Mouse (Mus musculus) v-Abl transformed pro-B cells (cell line): ENCODE results near the gene Ccdc88b.

Experiments
- in situ Hi-C, 2 experiments: fragments of 400-800 bp; cut with MboI; formaldehyde crosslinking; loops; one replicate each; pipeline ENCODE4 v1.15.1; 2025; ENCODE audit not compliant: unreplicated experiment in 2 of 2

The Ccdc88b gene

GRCm38 (mm10) chr19:6859032-6859651, 1.1 kb upstream of the Ccdc88b start:
- in situ Hi-C loops = loop anchor here in 1 of 2 experiments (5.0 kb wide), 1 partner anchor 367 kb away; no protein-coding TSS in a partner anchor

GRCm38 (mm10) chr19:6857391-6858005, 513 bp downstream of the Ccdc88b start:
- in situ Hi-C loops = loop anchor here in 1 of 2 experiments (5.0 kb wide), 1 partner anchor 365 kb away; no protein-coding TSS in a partner anchor

DNA sequence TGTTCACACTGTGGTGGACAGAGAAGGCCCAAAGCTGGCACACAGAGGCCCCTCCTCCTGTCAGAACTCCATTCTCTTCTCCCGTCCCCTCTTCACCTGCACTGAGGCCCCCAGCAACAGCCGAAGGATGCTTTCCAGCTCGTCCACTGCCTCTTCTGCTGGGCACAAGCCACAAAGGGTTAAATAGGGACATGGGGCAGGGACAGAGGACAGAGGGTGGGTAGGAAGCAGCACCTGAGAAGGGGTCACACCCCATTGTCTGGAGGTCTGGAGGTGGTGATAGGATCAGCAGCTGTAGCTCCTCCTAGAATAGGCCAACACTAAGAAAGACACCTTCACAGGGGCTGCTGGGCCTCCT, 1.0 kb downstream of the Ccdc88b start:
- in situ Hi-C loops = loop anchor here in 1 of 2 experiments (5.0 kb wide), 1 partner anchor 365 kb away; no protein-coding TSS in a partner anchor

- in situ Hi-C loops = loop anchor here in 1 of 2 experiments (5.0 kb wide), 1 partner anchor 364 kb away; no protein-coding TSS in a partner anchor
Measured at GRCm38 (mm10) chr19:6856281-6857002, 1.6 kb downstream of the Ccdc88b start.

GRCm38 (mm10) chr19:6855225-6856031, 2.6 kb downstream of the Ccdc88b start:
- in situ Hi-C loops = loop anchor here in 1 of 2 experiments (5.0 kb wide), 1 partner anchor 363 kb away; no protein-coding TSS in a partner anchor

GRCm38 (mm10) chr19:6854658-6855057, 3.4 kb downstream of the Ccdc88b start:
- in situ Hi-C loops = loop anchor here in 1 of 2 experiments (5.0 kb wide), 1 partner anchor 362 kb away; no protein-coding TSS in a partner anchor

DNA sequence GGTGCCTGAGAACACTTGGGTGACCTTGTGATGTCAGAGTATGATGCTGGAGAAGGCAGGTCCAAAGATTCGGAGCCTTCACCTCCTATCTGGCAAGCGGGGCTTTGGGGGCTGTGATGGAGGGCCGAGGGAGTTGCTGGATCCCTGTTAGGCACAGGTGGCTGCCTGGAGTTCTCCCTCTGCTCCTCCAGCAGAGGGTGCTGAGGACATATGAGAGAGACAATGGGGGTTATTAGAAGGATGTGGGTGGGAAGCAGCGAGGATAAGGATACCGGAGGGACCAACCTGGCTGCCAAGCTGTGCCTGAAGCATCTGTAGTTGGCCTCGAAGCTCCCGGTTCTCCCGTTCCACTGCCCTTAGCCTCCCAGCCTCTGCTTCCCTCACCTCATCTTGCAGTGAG, 4.1 kb downstream of the Ccdc88b start:
- in situ Hi-C loops = no loop called here

DNA sequence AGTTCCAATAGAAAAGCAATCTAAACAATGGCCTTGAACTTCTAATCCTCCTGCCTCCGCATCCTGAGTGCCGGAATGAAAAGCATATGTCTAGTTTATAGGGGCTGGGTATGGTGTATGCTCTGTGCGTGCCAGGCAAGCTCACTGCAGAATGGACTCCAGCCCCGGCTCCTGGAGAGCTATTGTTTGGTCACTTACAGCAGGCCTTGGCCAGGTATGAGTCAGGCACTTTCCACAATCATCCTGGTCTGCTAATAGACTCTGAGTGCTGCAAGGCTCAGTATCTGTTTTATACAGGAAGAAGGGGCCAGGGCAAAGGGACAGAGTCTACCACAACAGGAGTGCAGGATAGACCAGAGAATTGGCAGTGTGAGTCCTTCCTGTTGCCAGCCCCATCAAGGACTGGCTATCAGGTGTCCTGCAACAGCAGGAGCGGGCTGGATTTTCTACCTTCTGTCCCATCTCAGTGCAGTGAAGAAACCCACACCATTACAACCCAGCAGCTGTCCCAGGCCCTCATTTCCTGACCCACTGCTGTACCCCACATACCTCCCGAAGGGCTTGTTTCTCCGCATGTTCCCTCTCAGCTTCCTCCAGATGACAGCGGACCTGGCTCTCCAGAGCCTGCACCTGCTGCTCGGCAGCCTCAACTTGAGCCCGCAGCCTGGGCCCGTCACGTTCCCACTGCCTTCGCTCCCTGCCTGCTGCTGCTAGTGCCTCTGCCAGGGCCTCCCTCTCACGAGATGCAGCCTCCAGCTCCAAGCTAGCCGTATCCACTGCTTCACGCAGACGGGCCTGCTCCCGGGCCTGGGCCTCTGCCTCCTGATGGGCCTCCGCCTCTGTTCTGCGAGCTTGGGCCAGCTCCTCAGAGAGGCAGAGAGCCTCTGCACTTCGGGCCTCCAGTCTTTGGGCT, 5.4 kb downstream of the Ccdc88b start:
- in situ Hi-C loops = no loop called here

DNA sequence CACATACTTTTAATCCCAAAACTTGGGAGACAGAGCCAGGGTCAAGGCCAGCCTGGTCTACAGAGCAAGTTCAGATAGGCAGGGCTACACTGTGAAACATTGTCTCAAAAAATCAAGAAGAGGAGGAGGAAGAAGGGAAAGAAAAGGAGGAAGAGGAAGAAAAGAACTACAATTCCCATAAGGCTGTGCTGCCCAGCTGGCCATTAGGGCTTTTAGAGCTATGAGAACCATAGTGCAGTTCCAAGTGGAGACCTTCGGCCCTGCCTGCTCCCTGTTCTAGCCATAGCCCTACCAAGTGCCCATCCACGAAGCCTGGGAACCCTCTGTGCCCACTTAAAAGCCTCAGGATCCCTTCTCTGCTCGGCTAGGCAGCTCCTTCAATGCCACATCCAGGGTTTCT, 6.5 kb downstream of the Ccdc88b start:
- in situ Hi-C loops = no loop called here

DNA sequence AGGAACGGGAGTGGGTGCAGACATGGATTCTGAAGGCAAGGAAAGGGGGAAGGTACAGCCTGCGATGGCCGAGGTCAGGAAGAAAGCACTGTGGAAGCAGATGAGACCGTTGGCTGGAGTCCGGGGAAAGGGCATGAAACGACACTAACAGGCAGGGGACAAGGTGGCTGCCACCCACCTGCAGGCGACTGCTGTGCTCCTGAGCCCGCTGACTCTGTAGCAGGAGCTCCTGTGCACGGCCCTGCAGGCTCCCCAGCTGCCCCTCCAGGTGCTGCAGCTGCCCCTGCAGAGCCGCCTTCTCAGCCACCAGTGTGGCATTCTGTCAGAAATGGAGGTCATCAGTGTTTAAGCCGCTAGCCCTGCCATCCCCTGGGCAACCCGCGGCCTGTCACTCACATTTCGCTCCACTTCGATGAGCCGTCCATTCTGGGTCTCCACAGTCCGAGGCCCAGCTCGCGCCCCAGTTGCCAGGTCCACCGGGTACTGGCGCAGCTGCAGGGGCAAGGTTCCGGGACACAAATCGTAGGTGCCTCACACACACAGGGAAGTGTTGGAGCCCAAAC, 8.4 kb downstream of the Ccdc88b start:
- in situ Hi-C loops = no loop called here

- in situ Hi-C loops = no loop called here
Measured at GRCm38 (mm10) chr19:6847841-6848517, 10.0 kb downstream of the Ccdc88b start.

GRCm38 (mm10) chr19:6846050-6846449, 12.0 kb downstream of the Ccdc88b start:
- in situ Hi-C loops = no loop called here

DNA sequence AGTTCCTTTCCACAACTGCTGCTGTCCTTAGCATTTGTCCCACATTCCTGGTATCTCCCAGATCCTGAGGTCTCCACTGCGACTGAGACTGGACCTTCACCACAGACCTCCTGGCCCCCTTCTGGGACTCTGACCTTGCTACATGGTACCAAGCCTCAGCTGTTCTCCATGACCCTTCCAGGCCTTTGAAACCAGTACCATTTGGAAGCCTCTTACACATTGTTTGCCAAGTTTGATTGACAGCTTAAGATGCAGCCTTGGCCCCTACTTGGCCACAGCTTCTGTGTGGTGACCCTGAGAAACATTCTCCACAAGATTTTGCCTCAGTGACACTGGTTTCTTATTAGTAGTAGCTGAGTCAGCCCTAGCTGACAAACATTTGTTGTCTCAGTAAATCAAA, 15.7 kb downstream of the Ccdc88b start:
- in situ Hi-C loops = no loop called here

- in situ Hi-C loops = no loop called here
Measured at GRCm38 (mm10) chr19:6841292-6841597, 16.8 kb downstream of the Ccdc88b start.

- in situ Hi-C loops = no loop called here
Measured at GRCm38 (mm10) chr19:6840475-6841291, 17.3 kb downstream of the Ccdc88b start, which contains the start of gene Rps6ka4. Gene Rps6ka4 (minus strand): TSS chr19:6840636.

DNA sequence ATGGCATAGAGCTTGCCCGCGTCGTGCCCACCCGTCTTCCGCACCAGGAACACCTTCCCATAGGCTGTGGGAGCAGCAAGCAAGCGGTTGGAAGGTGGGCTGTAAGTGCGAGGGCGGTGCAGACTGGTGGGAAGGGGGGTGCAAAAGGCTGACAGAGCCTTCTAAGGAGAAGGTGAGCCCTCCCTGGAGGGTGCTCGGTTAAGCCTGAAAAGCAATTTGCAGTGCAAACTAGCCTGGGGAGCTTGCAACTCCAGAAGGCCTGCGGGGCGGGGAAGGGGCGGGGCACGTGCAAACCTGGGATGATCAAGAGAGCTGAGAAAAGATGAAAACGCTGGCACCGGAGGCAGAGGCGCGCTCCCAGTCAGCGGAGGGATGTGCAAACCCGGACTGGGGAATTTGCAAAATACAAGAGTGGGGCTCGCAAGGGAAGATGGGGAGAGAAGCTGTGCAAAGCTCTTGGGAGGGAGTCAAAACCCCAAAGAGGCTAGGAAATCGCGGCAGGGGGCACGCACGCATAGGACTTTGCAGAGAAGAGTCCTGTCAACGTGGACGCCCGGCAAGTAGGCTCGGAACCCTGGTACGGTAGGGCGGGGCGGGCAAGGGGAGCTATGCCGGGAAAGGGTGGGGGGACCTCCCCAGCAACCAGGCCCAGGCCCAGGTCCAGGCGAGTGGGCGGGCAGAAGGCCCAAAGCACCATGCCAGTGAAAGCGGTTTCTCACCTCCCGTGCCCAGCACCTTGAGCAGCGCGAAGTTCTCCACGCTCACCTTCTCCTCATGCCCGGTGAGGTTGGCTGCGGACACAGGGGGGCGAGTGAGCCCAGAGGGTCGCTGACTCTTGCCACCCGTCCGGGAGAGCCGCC, 18.2 kb downstream of the Ccdc88b start:
- in situ Hi-C loops = no loop called here

DNA sequence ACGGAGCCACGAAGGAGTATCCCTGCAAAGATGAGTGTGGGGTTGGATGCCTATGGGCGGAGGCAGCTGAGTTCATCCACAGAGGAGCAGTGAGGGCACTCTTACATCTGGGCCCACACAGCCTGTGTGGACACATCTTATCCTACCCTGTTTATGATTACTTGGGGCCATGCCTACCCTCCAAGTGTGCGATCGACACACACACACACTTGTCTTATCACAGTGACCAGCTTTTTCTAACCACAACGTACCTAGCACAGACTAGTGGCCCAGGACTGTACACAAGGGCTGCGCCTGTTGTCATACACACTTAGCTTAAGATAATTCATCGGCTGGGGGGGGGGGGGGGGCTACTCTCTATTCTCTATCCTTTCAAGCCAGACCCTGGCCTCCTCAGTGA, 25.6 kb downstream of the Ccdc88b start:
- in situ Hi-C loops = no loop called here
